Mouse (Mus musculus): ENCODE data around the gene Ehd4.

Gene Ehd4

GRCm38 (mm10) chr2:120144390-120144789, 10.0 kb downstream of the Ehd4 start:
- no peak for DNase-seq (ENCODE audit: low spot score)

GRCm38 (mm10) chr2:120142336-120142735, 12.1 kb downstream of the Ehd4 start:
- no peak for DNase-seq (ENCODE audit: low spot score)

GRCm38 (mm10) chr2:120141671-120142070, 12.7 kb downstream of the Ehd4 start:
- DNase-seq (ENCODE audit: low spot score), result no peak

- peak; percentile 47 for DNase-seq (ENCODE audit: low spot score)
These were observed 14.1 kb downstream of the Ehd4 start for GRCm38 (mm10) chr2:120140326-120140725.

GRCm38 (mm10) chr2:120139091-120139490, 15.3 kb downstream of the Ehd4 start:
- no peak for DNase-seq (ENCODE audit: low spot score)

- DNase-seq (ENCODE audit: low spot score), result no peak
These were observed 17.1 kb downstream of the Ehd4 start for GRCm38 (mm10) chr2:120137281-120137680.

GRCm38 (mm10) chr2:120134453-120135075, 19.8 kb downstream of the Ehd4 start:
- peak; percentile 54 for DNase-seq (ENCODE audit: low spot score)

- DNase-seq (ENCODE audit: low spot score), result no peak
These were observed 22.5 kb downstream of the Ehd4 start for GRCm38 (mm10) chr2:120131881-120132280.

- no peak for DNase-seq (ENCODE audit: low spot score)
These were observed 25.0 kb downstream of the Ehd4 start for GRCm38 (mm10) chr2:120129252-120129908.

- peak; percentile 85 for DNase-seq (ENCODE audit: low spot score)
These were observed 25.8 kb downstream of the Ehd4 start for GRCm38 (mm10) chr2:120128611-120129051.

GRCm38 (mm10) chr2:120128011-120128410, 26.4 kb downstream of the Ehd4 start:
- no peak for DNase-seq (ENCODE audit: low spot score)

- DNase-seq (ENCODE audit: low spot score), result no peak
These were observed 27.5 kb downstream of the Ehd4 start for GRCm38 (mm10) chr2:120126901-120127300.

GRCm38 (mm10) chr2:120126408-120126807, 28.0 kb downstream of the Ehd4 start:
- DNase-seq (ENCODE audit: low spot score), result no peak

GRCm38 (mm10) chr2:120125461-120125860, 28.9 kb downstream of the Ehd4 start:
- DNase-seq (ENCODE audit: low spot score), result no peak

- DNase-seq (ENCODE audit: low spot score), result no peak
These were observed 29.5 kb downstream of the Ehd4 start for GRCm38 (mm10) chr2:120124946-120125345.

GRCm38 (mm10) chr2:120124096-120124495, 30.3 kb downstream of the Ehd4 start:
- no peak for DNase-seq (ENCODE audit: low spot score)

- DNase-seq (ENCODE audit: low spot score), result peak; percentile 70
These were observed 31.4 kb downstream of the Ehd4 start for GRCm38 (mm10) chr2:120122983-120123382.

- peak; percentile 54 for DNase-seq (ENCODE audit: low spot score)
These were observed 37.1 kb downstream of the Ehd4 start for GRCm38 (mm10) chr2:120117346-120117745.

- no peak for DNase-seq (ENCODE audit: low spot score)
These were observed 38.0 kb downstream of the Ehd4 start for GRCm38 (mm10) chr2:120116362-120116761.

GRCm38 (mm10) chr2:120114977-120115376, 39.4 kb downstream of the Ehd4 start:
- DNase-seq (ENCODE audit: low spot score), result no peak

- peak; percentile 53 for DNase-seq (ENCODE audit: low spot score)
These were observed 40.4 kb downstream of the Ehd4 start for GRCm38 (mm10) chr2:120113963-120114362.

- DNase-seq (ENCODE audit: low spot score), result peak; percentile 81
These were observed 40.9 kb downstream of the Ehd4 start for GRCm38 (mm10) chr2:120113476-120113875.

- peak; percentile 68 for DNase-seq (ENCODE audit: low spot score)
These were observed 42.8 kb downstream of the Ehd4 start for GRCm38 (mm10) chr2:120111596-120111995.

GRCm38 (mm10) chr2:120111172-120111571, 43.2 kb downstream of the Ehd4 start:
- no peak for DNase-seq (ENCODE audit: low spot score)
